Mouse (Mus musculus): ENCODE measurements at regions not wholly inside any gene's neighbourhood (a gene's known extent, or its start where the extent isn't known, plus 50 kb on each side); places are given as distances from the start of the nearest gene placed in this dataset.
"Not testable (repeated sequence)": the region's sequence is repeated elsewhere in the genome, so short reads cannot be mapped to it uniquely, and the experiment has no call there.

DNA sequence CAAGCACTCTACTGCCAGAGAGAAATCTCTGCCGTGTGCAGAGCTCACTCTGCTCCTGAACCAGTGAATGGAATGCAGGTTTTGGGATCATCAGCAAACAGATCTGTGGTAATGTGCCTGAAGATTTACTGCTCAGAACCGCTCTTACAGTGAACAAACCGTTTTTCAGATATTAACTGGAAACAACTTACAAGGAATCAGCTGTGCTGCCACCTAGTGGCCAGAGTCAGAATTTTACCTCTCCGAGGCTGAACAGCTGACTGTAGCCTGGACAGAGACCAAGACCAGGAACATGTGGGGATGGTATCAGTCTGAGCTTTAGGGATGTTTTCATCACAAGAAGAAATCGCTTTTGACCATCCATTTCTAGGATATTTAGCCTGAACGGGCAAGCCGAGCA lies 65.3 kb downstream of the Gm15023 start:
- not testable (repeated sequence) for H3K27ac ChIP-seq (ENCODE audit: low read depth, low read length); H3K4me3 ChIP-seq (ENCODE audit: low read depth, low read length); H3K4me1 ChIP-seq (ENCODE audit: control insufficient read depth, insufficient read depth, low read length); H3K27me3 ChIP-seq (ENCODE audit: control insufficient read depth, insufficient read depth, low read length); ATAC-seq (ENCODE audit: insufficient read depth, low FRiP score, low TSS enrichment); H3K36me3 ChIP-seq (ENCODE audit: control insufficient read depth, insufficient read depth, low read length); H3K9me3 ChIP-seq (ENCODE audit: control insufficient read depth, low read length); H3K9ac ChIP-seq (ENCODE audit: low read length); DNase-seq (ENCODE audit: low spot score); H3K4me2 ChIP-seq (ENCODE audit: low read depth)
- 31% methylated on average over 5 of the region's 7 CpGs for WGBS

DNA sequence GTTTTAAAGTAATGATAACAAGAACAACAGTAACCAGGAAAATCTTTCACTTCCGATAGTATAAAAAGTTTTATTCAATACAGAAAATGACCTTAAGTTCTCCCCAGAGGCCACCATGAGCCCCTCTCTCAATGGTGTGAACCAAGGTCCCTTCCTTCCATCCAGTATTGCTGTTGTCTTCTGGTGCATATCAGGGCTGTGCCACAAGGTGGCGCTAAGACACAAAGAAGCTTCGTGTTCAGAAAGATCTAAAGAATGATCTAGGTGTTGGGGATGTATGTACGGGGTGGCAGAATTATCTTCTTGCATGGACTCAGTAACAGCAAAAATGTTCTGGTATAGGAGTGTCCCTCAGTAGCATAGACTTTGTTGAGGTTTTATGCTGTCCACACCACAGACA lies 66.6 kb downstream of the Gm15023 start:
- not testable (repeated sequence) for H3K4me3 ChIP-seq (ENCODE audit: low read depth, low read length); H3K27ac ChIP-seq (ENCODE audit: low read depth, low read length); H3K4me1 ChIP-seq (ENCODE audit: control insufficient read depth, insufficient read depth, low read length); H3K36me3 ChIP-seq (ENCODE audit: control insufficient read depth, insufficient read depth, low read length); H3K27me3 ChIP-seq (ENCODE audit: control insufficient read depth, insufficient read depth, low read length); H3K9me3 ChIP-seq (ENCODE audit: control insufficient read depth, low read length); ATAC-seq (ENCODE audit: insufficient read depth, low FRiP score, low TSS enrichment); H3K4me2 ChIP-seq (ENCODE audit: low read depth); H3K9ac ChIP-seq (ENCODE audit: low read length)
- DNase-seq (ENCODE audit: low spot score) = peak; percentile 54
- 19% methylated on average over 4 of the region's 4 CpGs for WGBS

DNA sequence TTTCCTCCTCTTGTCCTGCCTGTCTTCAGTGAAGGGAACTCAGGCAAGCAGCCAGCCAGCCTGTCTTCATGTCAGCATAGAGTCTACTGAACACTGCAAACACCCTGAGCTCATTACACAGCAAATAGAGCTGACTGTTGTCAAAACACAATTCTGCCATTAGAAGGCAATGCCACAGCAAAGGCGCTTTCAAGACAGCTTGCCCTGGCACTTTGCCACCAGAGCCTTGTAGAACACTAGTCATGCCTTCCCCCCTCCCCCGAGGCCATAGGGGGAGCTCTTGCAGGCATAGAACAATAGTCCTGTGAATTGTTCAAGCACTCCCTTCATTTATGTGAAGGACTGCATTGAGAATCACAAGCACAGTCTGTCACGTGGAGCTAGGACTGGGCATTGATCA lies 75.8 kb downstream of the Gm15023 start:
- no peaks in the 10 kb centered on the region for H3K4me1 ChIP-seq (ENCODE audit: control insufficient read depth, insufficient read depth, low read length)
- H3K27me3 ChIP-seq (ENCODE audit: control insufficient read depth, insufficient read depth, low read length) = no peaks in the 10 kb centered on the region
- no peaks in the 10 kb centered on the region for H3K9me3 ChIP-seq (ENCODE audit: control insufficient read depth, low read length)
- no peaks in the 10 kb centered on the region for H3K36me3 ChIP-seq (ENCODE audit: control insufficient read depth, insufficient read depth, low read length)
- ATAC-seq (ENCODE audit: insufficient read depth, low FRiP score, low TSS enrichment) (no peak), DNase-seq (ENCODE audit: low spot score) (peak; percentile 13)
- H3K27ac ChIP-seq (ENCODE audit: low read depth, low read length) = no peak overlapping the region
- H3K9ac ChIP-seq (ENCODE audit: low read length) = no peak overlapping the region
- no peak overlapping the region for H3K4me2 ChIP-seq (ENCODE audit: low read depth)
- H3K4me3 ChIP-seq (ENCODE audit: low read depth, low read length) = no peak overlapping the region
- WGBS = 52% methylated on average over 3 of the region's 3 CpGs

DNA sequence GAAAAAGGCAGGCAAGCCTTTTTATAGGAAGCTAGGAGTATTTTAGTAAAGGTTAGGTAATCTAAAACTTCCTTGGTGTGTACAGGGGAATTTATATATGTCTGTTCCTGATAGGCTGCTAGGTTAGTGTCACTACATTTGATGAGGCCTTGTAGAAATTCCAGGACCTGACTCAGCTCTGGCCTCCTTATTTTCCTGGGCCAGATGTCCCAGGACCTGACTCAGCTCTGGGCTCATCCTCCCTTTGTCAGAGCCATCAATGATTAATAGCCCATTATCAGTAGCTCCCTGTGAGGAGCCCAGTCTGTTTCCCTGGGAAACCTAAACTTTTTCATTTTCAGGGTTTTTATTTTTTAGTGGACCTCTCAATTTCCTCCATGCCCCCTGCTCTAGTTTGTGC lies 79.3 kb downstream of the Gm15023 start:
- Histone ChIP-seq H3K4me1 (ENCODE audit: control insufficient read depth, insufficient read depth, low read length) (no peaks in the 10 kb centered on the region), H3K27me3 (ENCODE audit: control insufficient read depth, insufficient read depth, low read length) (no peaks in the 10 kb centered on the region), H3K4me2 (ENCODE audit: low read depth) (no peak overlapping the region), H3K9ac (ENCODE audit: low read length) (no peak overlapping the region), H3K4me3 (ENCODE audit: low read depth, low read length) (no peak overlapping the region), H3K9me3 (ENCODE audit: control insufficient read depth, low read length) (no peaks in the 10 kb centered on the region), H3K27ac (ENCODE audit: low read depth, low read length) (no peak overlapping the region), H3K36me3 (ENCODE audit: control insufficient read depth, insufficient read depth, low read length) (no peaks in the 10 kb centered on the region)
- DNase-seq (ENCODE audit: low spot score) (no peak), ATAC-seq (ENCODE audit: insufficient read depth, low FRiP score, low TSS enrichment) (no peak)

DNA sequence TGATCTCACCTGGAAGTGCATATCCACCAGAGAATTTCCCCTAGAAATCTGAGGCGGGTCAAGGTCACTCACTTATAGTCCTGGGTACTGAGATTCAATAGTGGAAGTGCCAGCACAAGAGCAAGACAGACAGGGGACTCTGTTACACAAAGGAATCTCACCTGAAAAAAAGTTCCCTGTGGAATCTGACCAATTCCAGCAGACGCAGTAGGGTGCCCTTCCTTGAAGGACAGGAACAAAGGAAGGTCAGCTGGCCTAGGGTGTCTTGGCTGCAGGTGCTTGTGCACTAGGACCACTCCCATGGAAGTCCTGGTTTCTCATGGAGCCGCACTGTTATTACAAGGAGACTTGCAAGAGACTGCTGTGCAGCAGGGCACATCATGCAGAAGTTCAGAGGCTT lies 81.2 kb downstream of the Gm15023 start:
- no peaks in the 10 kb centered on the region for H3K36me3 ChIP-seq (ENCODE audit: control insufficient read depth, insufficient read depth, low read length)
- DNase-seq (ENCODE audit: low spot score) (no peak), ATAC-seq (ENCODE audit: insufficient read depth, low FRiP score, low TSS enrichment) (no peak)
- no peak overlapping the region for H3K4me3 ChIP-seq (ENCODE audit: low read depth, low read length)
- WGBS = 69% methylated on average over 3 of the region's 3 CpGs
- H3K9me3 ChIP-seq (ENCODE audit: control insufficient read depth, low read length) = no peaks in the 10 kb centered on the region
- H3K4me1 ChIP-seq (ENCODE audit: control insufficient read depth, insufficient read depth, low read length) = no peaks in the 10 kb centered on the region
- H3K27ac ChIP-seq (ENCODE audit: low read depth, low read length) = no peak overlapping the region
- no peaks in the 10 kb centered on the region for H3K27me3 ChIP-seq (ENCODE audit: control insufficient read depth, insufficient read depth, low read length)
- no peak overlapping the region for H3K4me2 ChIP-seq (ENCODE audit: low read depth)
- H3K9ac ChIP-seq (ENCODE audit: low read length) = no peak overlapping the region

DNA sequence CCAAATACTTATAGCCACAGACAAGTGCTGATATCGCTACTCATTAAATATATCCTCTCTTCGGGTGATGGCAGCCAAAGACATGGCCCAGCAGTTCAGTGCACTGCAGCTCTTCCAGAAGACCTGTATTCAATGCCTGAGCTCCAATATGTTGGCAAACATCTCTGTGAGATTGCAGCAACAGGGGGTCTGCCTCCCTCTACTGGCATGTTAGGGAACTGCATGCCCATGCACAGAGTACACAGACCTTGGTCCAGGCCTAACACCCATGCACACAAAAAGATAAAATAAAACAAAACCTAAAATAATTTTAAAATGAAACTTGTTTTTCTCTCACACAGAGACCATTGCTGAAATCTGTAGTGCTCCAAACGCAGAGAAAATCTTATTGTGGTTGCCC lies 82.1 kb upstream of the Zmat1 start:
- 8% methylated on average over 2 of the region's 3 CpGs for WGBS
- not testable (repeated sequence) for ATAC-seq (ENCODE audit: insufficient read depth, low FRiP score, low TSS enrichment)

DNA sequence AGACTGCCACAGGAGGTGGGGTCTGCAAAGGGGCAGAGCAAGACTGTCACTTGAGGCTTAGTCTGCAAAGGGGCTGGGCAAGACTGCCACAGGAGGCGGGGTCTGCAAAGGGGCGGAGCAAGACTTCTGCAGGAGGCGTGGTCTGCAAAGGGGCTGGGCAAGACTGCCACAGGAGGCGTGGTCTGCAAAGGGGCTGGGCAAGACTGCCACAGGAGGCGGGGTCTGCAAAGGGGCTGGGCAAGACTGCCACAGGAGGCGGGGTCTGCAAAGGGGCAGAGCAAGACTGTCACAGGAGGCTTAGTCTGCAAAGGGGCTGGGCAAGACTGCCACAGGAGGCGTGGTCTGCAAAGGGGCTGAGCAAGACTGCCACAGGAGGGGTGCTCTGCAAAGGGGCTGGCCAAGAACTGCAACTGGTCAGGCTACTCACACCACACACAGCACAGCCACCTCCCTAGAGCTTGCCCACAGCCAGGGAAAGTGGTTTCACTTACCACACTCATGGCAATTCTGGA lies 78.1 kb upstream of the Zmat1 start:
- peak; percentile 12 for DNase-seq (ENCODE audit: low spot score)
- 23% methylated on average over 7 of the region's 7 CpGs for WGBS

More for the DNA sequence above, 82.1 kb upstream of the Zmat1 start:
- H3K4me2 ChIP-seq (ENCODE audit: low read depth); H3K27me3 ChIP-seq (ENCODE audit: control insufficient read depth, insufficient read depth, low read length); H3K9ac ChIP-seq (ENCODE audit: low read length); H3K36me3 ChIP-seq (ENCODE audit: control insufficient read depth, insufficient read depth, low read length); H3K9me3 ChIP-seq (ENCODE audit: control insufficient read depth, low read length); H3K4me3 ChIP-seq (ENCODE audit: low read depth, low read length); H3K27ac ChIP-seq (ENCODE audit: low read depth, low read length); H3K4me1 ChIP-seq (ENCODE audit: control insufficient read depth, insufficient read depth, low read length): not testable (repeated sequence)
- DNase-seq (ENCODE audit: low spot score) = peak; percentile 26

DNA sequence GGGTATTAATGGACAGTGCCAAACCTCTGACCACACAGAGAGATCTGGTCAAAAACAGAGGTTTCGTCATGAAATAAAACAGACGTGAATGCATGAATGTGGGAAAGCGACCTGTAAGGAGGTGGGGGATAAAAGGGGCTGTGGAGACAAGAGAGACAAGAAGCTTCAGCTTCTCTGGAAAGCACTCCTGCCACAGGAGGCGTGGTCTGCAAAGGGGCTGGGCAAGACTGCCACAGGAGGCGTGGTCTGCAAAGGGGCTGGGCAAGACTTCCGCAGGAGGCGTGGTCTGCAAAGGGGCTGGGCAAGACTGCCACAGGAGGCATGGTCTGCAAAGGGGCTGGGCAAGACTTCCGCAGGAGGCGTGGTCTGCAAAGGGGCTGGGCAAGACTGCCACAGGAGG lies 77.6 kb upstream of the Zmat1 start:
- H3K4me1 ChIP-seq (ENCODE audit: control insufficient read depth, insufficient read depth, low read length); H3K9me3 ChIP-seq (ENCODE audit: control insufficient read depth, low read length); H3K27me3 ChIP-seq (ENCODE audit: control insufficient read depth, insufficient read depth, low read length); H3K4me3 ChIP-seq (ENCODE audit: low read depth, low read length); H3K36me3 ChIP-seq (ENCODE audit: control insufficient read depth, insufficient read depth, low read length); H3K27ac ChIP-seq (ENCODE audit: low read depth, low read length); DNase-seq (ENCODE audit: low spot score); H3K9ac ChIP-seq (ENCODE audit: low read length); ATAC-seq (ENCODE audit: insufficient read depth, low FRiP score, low TSS enrichment); H3K4me2 ChIP-seq (ENCODE audit: low read depth): not testable (repeated sequence)
- whole genome bisulfite sequencing = 24% methylated on average over 6 of the region's 9 CpGs

More for the DNA sequence above, 78.1 kb upstream of the Zmat1 start:
- not testable (repeated sequence) for H3K4me2 ChIP-seq (ENCODE audit: low read depth); H3K27me3 ChIP-seq (ENCODE audit: control insufficient read depth, insufficient read depth, low read length); H3K27ac ChIP-seq (ENCODE audit: low read depth, low read length); H3K4me1 ChIP-seq (ENCODE audit: control insufficient read depth, insufficient read depth, low read length); H3K4me3 ChIP-seq (ENCODE audit: low read depth, low read length); H3K9me3 ChIP-seq (ENCODE audit: control insufficient read depth, low read length); H3K36me3 ChIP-seq (ENCODE audit: control insufficient read depth, insufficient read depth, low read length); H3K9ac ChIP-seq (ENCODE audit: low read length); ATAC-seq (ENCODE audit: insufficient read depth, low FRiP score, low TSS enrichment)

DNA sequence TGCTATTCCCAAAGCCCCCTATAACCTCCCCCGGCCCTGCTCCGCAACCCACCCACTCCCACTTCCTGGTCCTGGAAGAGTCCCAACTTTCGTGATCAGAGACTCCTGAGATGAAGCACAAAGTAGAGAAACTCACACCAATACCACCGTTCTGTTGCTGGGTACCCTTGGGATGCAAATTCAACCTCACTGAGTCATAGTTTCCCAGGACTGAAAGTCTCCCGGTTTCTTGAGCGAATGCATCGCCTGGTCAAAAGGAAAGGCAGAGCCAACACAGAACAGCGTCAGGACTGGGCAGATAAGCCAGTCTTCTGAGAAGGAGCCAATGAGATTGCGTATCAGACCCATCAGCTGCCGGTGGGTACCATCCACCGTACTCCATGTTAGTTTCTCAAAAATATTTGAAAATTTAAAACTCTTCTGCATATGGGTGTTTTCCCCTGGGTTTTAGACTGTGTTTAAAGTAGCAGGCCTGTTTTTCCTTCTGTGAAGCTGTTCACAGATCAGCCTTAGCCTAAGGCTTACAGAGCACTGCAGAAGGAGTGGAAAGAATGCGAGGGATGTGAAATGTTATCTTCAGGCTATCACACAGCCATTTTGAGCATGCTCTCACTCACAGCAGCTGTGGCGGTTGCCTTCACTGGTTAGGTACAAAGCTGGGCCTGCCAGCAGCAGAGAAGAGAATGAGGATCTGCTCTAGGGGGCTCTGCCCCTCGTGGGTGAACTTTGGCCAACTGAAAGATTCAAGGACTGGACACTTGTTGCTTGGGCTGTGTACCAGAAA lies 77.0 kb upstream of the Zmat1 start:
- WGBS = 79% methylated on average over 14 of the region's 14 CpGs
- not testable (repeated sequence) for H3K27me3 ChIP-seq (ENCODE audit: control insufficient read depth, insufficient read depth, low read length); H3K4me3 ChIP-seq (ENCODE audit: low read depth, low read length); H3K36me3 ChIP-seq (ENCODE audit: control insufficient read depth, insufficient read depth, low read length); H3K4me2 ChIP-seq (ENCODE audit: low read depth); DNase-seq (ENCODE audit: low spot score); H3K27ac ChIP-seq (ENCODE audit: low read depth, low read length); H3K9ac ChIP-seq (ENCODE audit: low read length); H3K4me1 ChIP-seq (ENCODE audit: control insufficient read depth, insufficient read depth, low read length); ATAC-seq (ENCODE audit: insufficient read depth, low FRiP score, low TSS enrichment); H3K9me3 ChIP-seq (ENCODE audit: control insufficient read depth, low read length)
